Mouse (Mus musculus) myocyte (in vitro differentiated cells): ENCODE results near the gene Rccd1. TPM values are rescaled to one million over a fixed set of nuclear protein-coding genes. Genes with fewer than 3 reads are reported as not detected.

Experiments used
- H3K27me3 ChIP-seq: one replicate; pipeline ENCODE4 v1.6.1; 2011; ENCODE audit not compliant: control insufficient read depth, insufficient read depth, insufficient read length
- H3K36me3 ChIP-seq: one replicate; pipeline ENCODE4 v1.6.1; 2011; ENCODE audit not compliant: control insufficient read depth, insufficient read depth
- H3K4me2 ChIP-seq: one replicate; pipeline ENCODE4 v1.6.1; 2011; ENCODE audit warnings: low read depth, control low read depth
- H3K4me3 ChIP-seq: one replicate; pipeline ENCODE4 v1.5.1; 2011; ENCODE audit warnings: mild to moderate bottlenecking, control low read depth, moderate library complexity
- H3K79me2 ChIP-seq: one replicate; pipeline ENCODE4 v1.6.1; 2011; ENCODE audit not compliant: control insufficient read depth, insufficient read depth
- H3ac ChIP-seq: one replicate; pipeline ENCODE4 v1.6.1; 2011; ENCODE audit not compliant: control insufficient read depth, insufficient read length
- CEBPB ChIP-seq: IDR thresholded peaks from 2 replicates; pipeline ENCODE4 v1.6.1; 2011; ENCODE audit warnings: mild to moderate bottlenecking, moderate library complexity; ENCODE audit not compliant: poor library complexity, insufficient read depth, severe bottlenecking
- E2F4 ChIP-seq: IDR thresholded peaks from one replicate; pipeline ENCODE4 v1.6.1; 2011; ENCODE audit warnings: mild to moderate bottlenecking, control low read depth, moderate library complexity; ENCODE audit not compliant: insufficient read depth
- MAX ChIP-seq: IDR thresholded peaks from one replicate; pipeline ENCODE4 v1.6.1; 2011; ENCODE audit warnings: low read depth, mild to moderate bottlenecking, control low read depth
- MYOD1 ChIP-seq, 3 experiments: IDR thresholded peaks; one replicate each; pipeline ENCODE4 v1.6.1; 2011; ENCODE audit warnings: control low read depth in 2 of 3, low read depth in 2 of 3, mild to moderate bottlenecking in 2 of 3, moderate library complexity in 1 of 3; ENCODE audit not compliant: insufficient read length in 2 of 3, control insufficient read depth in 1 of 3
- MYOG ChIP-seq, 3 experiments: IDR thresholded peaks; one replicate each; pipeline ENCODE4 v1.6.1; 2011; ENCODE audit warnings: control low read depth in 2 of 3, low read depth in 2 of 3, mild to moderate bottlenecking in 2 of 3; ENCODE audit not compliant: insufficient read length in 2 of 3, control insufficient read depth in 1 of 3, insufficient read depth in 1 of 3
- POLR2A ChIP-seq: IDR thresholded peaks from one replicate; pipeline ENCODE4 v1.6.1; 2011; ENCODE audit warnings: low read depth, mild to moderate bottlenecking, control low read depth, moderate library complexity; ENCODE audit not compliant: insufficient read length
- POLR2AphosphoS2 ChIP-seq: IDR thresholded peaks from one replicate; pipeline ENCODE4 v1.6.1; 2011; ENCODE audit warnings: low read depth, control low read depth; ENCODE audit not compliant: insufficient read length
- REST ChIP-seq: IDR thresholded peaks from one replicate; pipeline ENCODE4 v1.6.1; 2011; ENCODE audit warnings: mild to moderate bottlenecking, control low read depth, moderate library complexity; ENCODE audit not compliant: insufficient read depth, insufficient read length
- SRF ChIP-seq: IDR thresholded peaks from one replicate; pipeline ENCODE4 v1.6.1; 2011; ENCODE audit warnings: low read depth; ENCODE audit not compliant: control insufficient read depth, insufficient read length
- TCF12 ChIP-seq: IDR thresholded peaks from one replicate; pipeline ENCODE4 v1.6.1; 2011; ENCODE audit warnings: mild to moderate bottlenecking, control low read depth; ENCODE audit not compliant: poor library complexity, insufficient read depth, severe bottlenecking
- TCF3 ChIP-seq: IDR thresholded peaks from one replicate; pipeline ENCODE4 v1.6.1; 2011; ENCODE audit warnings: low read depth, control low read depth; ENCODE audit not compliant: insufficient read length
- USF1 ChIP-seq: IDR thresholded peaks from one replicate; pipeline ENCODE4 v1.6.1; 2011; ENCODE audit warnings: low read depth, mild to moderate bottlenecking, control low read depth, moderate library complexity
- polyA plus RNA-seq: library from polyadenylated mRNA; unstranded; fragments of >200 nt; fragmentation: generic; extraction: Trizol; gene quantifications from one replicate; pipeline ENCODE4 v1.2.1, GENCODE M21; 2012; ENCODE audit warnings: missing spikeins

Gene Rccd1
- polyA plus RNA-seq, 1 experiment = 8.4 TPM

- H3K4me2 ChIP-seq = peak within 1 kb of the TSS; percentile 98
- H3K79me2 ChIP-seq = peaks cover 18% of the 10 kb centered on the region
- peaks cover 12% of the 10 kb centered on the region for H3K36me3 ChIP-seq
- H3ac ChIP-seq = peak within 1 kb of the TSS; percentile 41
- H3K27me3 ChIP-seq = no peaks in the 10 kb centered on the region
- peak within 1 kb of the TSS; percentile 88 for H3K4me3 ChIP-seq
- TF ChIP-seq TCF12 (no peak), MYOG (IDR thresholded peaks at IDR 0.05; ENCODE audit: control insufficient read depth in 1 of 3, insufficient read depth in 1 of 3, insufficient read length in 2 of 3, low read depth in 2 of 3) (no peak), E2F4 (no peak), POLR2A (peak; percentile 70), REST (no peak), POLR2AphosphoS2 (peak; percentile 70), TCF3 (no peak), SRF (no peak), USF1 (no peak), MYOD1 (IDR thresholded peaks at IDR 0.05; ENCODE audit: control insufficient read depth in 1 of 3, insufficient read length in 2 of 3, low read depth in 2 of 3) (no peak), CEBPB (no peak), MAX (no peak)
These were observed 55.1 kb downstream of the Rccd1 start, which contains the start of gene Vps33b for GRCm38 (mm10) chr7:80268897-80269750. Gene Vps33b (plus strand): TSS chr7:80269649.

DNA sequence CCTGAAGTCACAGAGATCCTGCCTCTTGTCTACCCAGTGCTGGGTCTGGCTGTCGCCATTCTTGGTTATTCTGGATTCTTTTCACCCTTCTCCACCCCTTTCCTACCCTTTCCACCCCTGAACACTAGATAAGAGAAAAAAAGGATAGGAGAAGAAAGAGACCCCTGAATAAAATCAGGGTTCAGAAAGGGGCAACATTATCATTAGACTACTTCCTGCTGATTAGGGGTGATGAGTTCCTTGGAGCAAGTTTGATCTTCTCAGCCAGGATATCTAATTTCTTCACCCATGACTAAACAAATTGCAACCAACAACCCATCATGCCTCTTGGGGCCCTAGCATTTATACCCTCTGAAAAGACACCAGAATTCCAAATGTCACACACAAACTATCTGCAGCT lies 56.5 kb downstream of the Rccd1 start:
- H3K79me2 ChIP-seq = peaks cover 31% of the 10 kb centered on the region
- peaks cover 14% of the 10 kb centered on the region for H3K36me3 ChIP-seq

DNA sequence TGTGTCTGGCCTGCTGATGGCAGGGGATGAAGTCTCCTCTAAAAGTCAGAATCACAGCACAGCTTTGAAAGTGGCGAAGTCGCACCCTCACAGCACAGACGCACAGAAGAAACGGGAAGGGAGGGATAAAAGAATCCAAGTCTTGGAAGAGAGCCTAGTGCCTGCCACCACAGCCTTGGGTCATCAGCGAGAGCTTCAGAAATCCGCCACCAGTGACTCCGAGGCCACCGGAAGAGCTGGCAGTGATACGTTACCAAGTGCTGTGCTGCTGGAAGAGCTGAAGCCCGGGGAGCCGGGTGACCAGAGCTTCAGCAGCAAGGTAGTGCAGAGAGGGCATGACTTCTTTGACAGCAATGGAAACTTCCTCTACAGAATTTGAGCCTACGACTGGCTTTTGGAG lies 59.6 kb downstream of the Rccd1 start:
- H3K36me3 ChIP-seq = peaks cover 14% of the 10 kb centered on the region
- TF ChIP-seq REST (no peak), MYOG (IDR thresholded peaks at IDR 0.05; ENCODE audit: control insufficient read depth in 1 of 3, insufficient read depth in 1 of 3, insufficient read length in 2 of 3, low read depth in 2 of 3) (no peak), POLR2A (no peak), POLR2AphosphoS2 (no peak), SRF (no peak)
- no peak overlapping the region for H3ac ChIP-seq
- peaks cover 28% of the 10 kb centered on the region for H3K79me2 ChIP-seq
- no peak overlapping the region for H3K4me2 ChIP-seq
- H3K27me3 ChIP-seq = no peaks in the 10 kb centered on the region
- H3K4me3 ChIP-seq = no peak overlapping the region

More for the DNA sequence above, 56.5 kb downstream of the Rccd1 start:
- Histone ChIP-seq H3ac (no peak overlapping the region), H3K4me2 (no peak overlapping the region), H3K4me3 (no peak overlapping the region), H3K27me3 (no peaks in the 10 kb centered on the region)
- TF ChIP-seq CEBPB = no peak
- TF ChIP-seq TCF3 = no peak
- no peak for TF ChIP-seq USF1

GRCm38 (mm10) chr7:80261372-80261990 lies 62.8 kb downstream of the Rccd1 start:
- peaks cover 28% of the 10 kb centered on the region for H3K79me2 ChIP-seq
- TF ChIP-seq SRF (no peak), POLR2A (no peak), POLR2AphosphoS2 (peak; percentile 1), MAX (no peak), TCF12 (no peak)
- no peaks in the 10 kb centered on the region for H3K27me3 ChIP-seq
- H3K4me2 ChIP-seq = peak overlapping the region; percentile 71
- H3K4me3 ChIP-seq = peak overlapping the region; percentile 86
- H3ac ChIP-seq = peak overlapping the region; percentile 64
- peaks cover 9% of the 10 kb centered on the region for H3K36me3 ChIP-seq

DNA sequence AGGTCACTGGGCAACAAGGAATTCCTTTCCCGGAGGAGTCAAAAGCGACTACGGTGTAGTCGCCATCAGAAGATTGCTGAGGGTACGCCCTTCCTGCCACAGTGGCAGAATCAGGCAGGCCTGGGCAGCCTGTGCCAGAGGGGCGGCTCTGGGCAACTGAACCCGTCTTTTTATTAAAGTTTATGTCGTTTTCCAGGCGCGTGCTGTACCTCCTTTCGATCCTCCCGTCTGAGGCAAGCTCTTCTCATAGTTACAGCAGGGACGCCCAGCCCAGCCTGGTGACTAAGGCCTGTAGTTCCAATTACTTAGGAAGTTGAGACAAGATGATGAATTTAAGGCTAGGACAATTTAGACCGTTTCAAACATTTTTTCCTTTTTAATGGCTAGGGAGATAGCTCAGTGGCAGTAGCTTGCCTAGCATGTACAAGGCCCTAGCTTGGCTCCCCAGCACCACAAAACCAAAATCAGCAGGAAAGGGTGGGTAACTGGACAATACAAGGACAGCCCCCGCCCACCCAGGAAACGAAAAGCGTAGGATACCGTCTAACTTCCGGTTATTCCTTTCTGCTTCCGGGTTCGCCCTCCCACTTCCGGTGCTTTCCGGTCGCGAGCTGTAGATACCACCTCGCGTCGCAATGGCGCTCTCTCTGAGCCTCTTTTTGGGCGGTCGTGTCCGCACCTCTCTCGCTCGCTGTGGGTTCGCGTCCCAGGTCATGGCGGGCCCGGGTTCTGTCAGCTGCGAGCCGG lies 63.5 kb downstream of the Rccd1 start, which contains the start of gene Ngrn:
Gene Ngrn (plus strand): TSS at position 591 of the 747 bp plus-strand sequence.
- peak within 1 kb of the TSS; percentile 71 for H3K4me2 ChIP-seq
- TF ChIP-seq REST = no peak
- TF ChIP-seq POLR2A = peak; percentile 82
- H3ac ChIP-seq = peak within 1 kb of the TSS; percentile 64
- peaks cover 28% of the 10 kb centered on the region for H3K79me2 ChIP-seq
- H3K27me3 ChIP-seq = no peaks in the 10 kb centered on the region
- peaks cover 7% of the 10 kb centered on the region for H3K36me3 ChIP-seq
- H3K4me3 ChIP-seq = peak within 1 kb of the TSS; percentile 86
